Mouse (Mus musculus): ENCODE data around the gene Nkx2-5. TPM values are rescaled to one million over a fixed set of nuclear protein-coding genes. Genes with fewer than 3 reads are reported as not detected.

Nkx2-5 gene
- polyA plus RNA-seq, 1 experiment from 2014 or later = not detected

DNA sequence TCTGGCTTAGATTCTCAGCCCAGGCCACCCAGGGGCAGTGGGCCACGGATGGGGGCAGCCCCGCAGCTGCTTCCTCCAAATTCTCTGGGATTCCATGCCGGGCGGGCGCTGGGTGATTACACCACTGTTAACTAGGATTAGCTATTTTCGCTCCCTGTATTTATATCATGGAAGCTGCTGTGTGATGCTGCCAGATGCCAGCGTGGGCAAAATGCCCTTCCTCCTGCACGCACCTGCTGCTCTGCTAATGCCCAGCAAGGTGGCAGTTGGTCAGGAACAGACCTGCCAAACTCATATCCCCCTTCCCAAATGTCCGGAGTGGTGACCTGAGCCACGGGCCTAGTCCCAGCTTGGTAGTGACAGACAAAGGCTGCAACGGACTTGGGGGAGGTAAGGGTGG is 29.7 kb upstream of the Nkx2-5 start:
- Histone ChIP-seq H3K36me3 (no peaks in the 10 kb centered on the region), H3K27me3 (no peaks in the 10 kb centered on the region), H3K4me3 (no peak overlapping the region), H3K9ac (no peak overlapping the region), H3K27ac (no peak overlapping the region), H3K9me3 (no peaks in the 10 kb centered on the region), H3K4me1 (no peaks in the 10 kb centered on the region), H3K4me2 (no peak overlapping the region)
- no peak for ATAC-seq (ENCODE audit: insufficient number of reproducible peaks, low FRiP score, low TSS enrichment, low read depth)
- 71% methylated on average over 11 of the region's 11 CpGs for WGBS

- no peaks in the 10 kb centered on the region for H3K9me3 ChIP-seq
- H3K27me3 ChIP-seq = 0 out of 2 replicates have a peak, but pooled peaks cover 5% of the 10 kb centered on the region
- H3K4me3 ChIP-seq = no peak overlapping the region
- H3K36me3 ChIP-seq = no peaks in the 10 kb centered on the region
- H3K4me1 ChIP-seq = 0 out of 2 replicates have a peak, but pooled peaks cover 2% of the 10 kb centered on the region
- no peak for ATAC-seq (ENCODE audit: insufficient number of reproducible peaks, low FRiP score, low TSS enrichment, low read depth)
- no peak overlapping the region for H3K27ac ChIP-seq
- H3K9ac ChIP-seq = no peak overlapping the region
- no peak overlapping the region for H3K4me2 ChIP-seq
- WGBS = 65% methylated on average over 8 of the region's 8 CpGs
Measured at GRCm38 (mm10) chr17:26873502-26873901, 28.7 kb upstream of the Nkx2-5 start.

DNA sequence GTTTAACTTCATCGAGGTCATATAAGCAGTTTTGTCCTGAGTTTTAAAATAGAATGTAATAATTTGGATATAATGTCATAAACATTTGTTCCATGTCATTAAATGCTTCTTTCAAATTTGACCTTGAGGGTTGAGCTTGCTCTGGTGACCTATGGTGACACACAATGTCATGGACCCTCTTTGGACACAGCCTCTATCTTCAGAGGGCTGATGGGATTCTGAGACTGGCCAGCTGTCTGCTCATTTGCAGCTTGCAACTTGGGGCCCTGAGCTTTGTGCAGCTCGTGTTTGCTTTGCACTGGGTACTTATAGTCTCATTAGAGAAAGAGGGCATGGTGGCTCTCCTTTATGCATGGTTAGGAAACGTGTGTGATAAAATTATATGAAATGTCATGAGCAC is 28.1 kb upstream of the Nkx2-5 start:
- 67% methylated on average over 3 of the region's 3 CpGs for WGBS
- no peak for ATAC-seq (ENCODE audit: insufficient number of reproducible peaks, low FRiP score, low TSS enrichment, low read depth)
- Histone ChIP-seq H3K4me2 (no peak overlapping the region), H3K4me3 (no peak overlapping the region), H3K4me1 (0 out of 2 replicates have a peak, but pooled peaks cover 3% of the 10 kb centered on the region), H3K27ac (no peak overlapping the region), H3K36me3 (no peaks in the 10 kb centered on the region), H3K9ac (no peak overlapping the region), H3K9me3 (no peaks in the 10 kb centered on the region), H3K27me3 (0 out of 2 replicates have a peak, but pooled peaks cover 6% of the 10 kb centered on the region)

GRCm38 (mm10) chr17:26868756-26869155 is 23.9 kb upstream of the Nkx2-5 start:
- ATAC-seq (ENCODE audit: insufficient number of reproducible peaks, low FRiP score, low TSS enrichment, low read depth) = no peak
- WGBS = 33% methylated on average over 5 of the region's 5 CpGs

GRCm38 (mm10) chr17:26865156-26865555 is 20.3 kb upstream of the Nkx2-5 start:
- Histone ChIP-seq H3K9ac (no peak overlapping the region), H3K4me2 (no peak overlapping the region), H3K4me1 (0 out of 2 replicates have a peak, but pooled peaks cover 3% of the 10 kb centered on the region), H3K27ac (no peak overlapping the region), H3K9me3 (no peaks in the 10 kb centered on the region; the same call in 1 of the 2 replicates), H3K27me3 (peaks cover 26% of the 10 kb centered on the region), H3K36me3 (no peaks in the 10 kb centered on the region), H3K4me3 (no peak overlapping the region)
- ATAC-seq (ENCODE audit: insufficient number of reproducible peaks, low FRiP score, low TSS enrichment, low read depth) = no peak
- WGBS = 66% methylated on average over 6 of the region's 6 CpGs

More at GRCm38 (mm10) chr17:26868756-26869155, 23.9 kb upstream of the Nkx2-5 start:
- Histone ChIP-seq H3K9me3 (no peaks in the 10 kb centered on the region), H3K36me3 (no peaks in the 10 kb centered on the region), H3K4me1 (0 out of 2 replicates have a peak, but pooled peaks cover 3% of the 10 kb centered on the region), H3K27me3 (peaks cover 6% of the 10 kb centered on the region; the same call in 1 of the 2 replicates), H3K4me2 (no peak overlapping the region), H3K4me3 (no peak overlapping the region), H3K9ac (no peak overlapping the region), H3K27ac (no peak overlapping the region)

- no peak overlapping the region for H3K27ac ChIP-seq
- no peak overlapping the region for H3K9ac ChIP-seq
- no peaks in the 10 kb centered on the region for H3K36me3 ChIP-seq
- H3K4me1 ChIP-seq = 0 out of 2 replicates have a peak, but pooled peaks cover 3% of the 10 kb centered on the region
- peaks cover 33% of the 10 kb centered on the region for H3K27me3 ChIP-seq
- no peak overlapping the region for H3K4me3 ChIP-seq
- no peaks in the 10 kb centered on the region; the same call in 1 of the 2 replicates for H3K9me3 ChIP-seq
- no peak for ATAC-seq (ENCODE audit: insufficient number of reproducible peaks, low FRiP score, low TSS enrichment, low read depth)
- WGBS = 52% methylated on average over 5 of the region's 5 CpGs
- no peak overlapping the region for H3K4me2 ChIP-seq
Measured at GRCm38 (mm10) chr17:26864343-26864742, 19.5 kb upstream of the Nkx2-5 start.

DNA sequence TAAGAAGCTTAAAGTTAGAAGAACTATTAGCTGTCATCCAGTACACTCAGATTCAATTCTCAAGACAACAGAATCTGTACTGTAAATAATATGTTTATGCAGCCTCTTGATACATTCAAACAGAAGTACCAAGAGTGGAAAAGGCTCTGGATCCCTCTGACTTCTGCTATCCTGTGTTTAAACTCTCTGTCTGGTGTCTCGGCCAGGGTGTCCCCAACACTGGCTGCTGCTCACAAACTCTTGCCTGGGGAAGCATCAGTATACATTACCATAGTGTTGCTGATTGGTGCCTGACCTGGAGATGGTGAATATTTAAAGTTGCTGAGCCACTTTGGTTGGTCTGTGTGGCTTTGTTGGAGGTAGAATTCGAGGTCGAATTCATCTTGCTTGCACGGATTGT is 17.0 kb upstream of the Nkx2-5 start:
- Histone ChIP-seq H3K9ac (no peak overlapping the region), H3K27ac (no peak overlapping the region), H3K4me2 (no peak overlapping the region), H3K27me3 (peaks cover 48% of the 10 kb centered on the region), H3K36me3 (no peaks in the 10 kb centered on the region), H3K9me3 (no peaks in the 10 kb centered on the region; the same call in 1 of the 2 replicates), H3K4me1 (no peaks in the 10 kb centered on the region), H3K4me3 (no peak overlapping the region)
- WGBS = 55% methylated on average over 4 of the region's 4 CpGs
- ATAC-seq (ENCODE audit: insufficient number of reproducible peaks, low FRiP score, low TSS enrichment, low read depth) = no peak

DNA sequence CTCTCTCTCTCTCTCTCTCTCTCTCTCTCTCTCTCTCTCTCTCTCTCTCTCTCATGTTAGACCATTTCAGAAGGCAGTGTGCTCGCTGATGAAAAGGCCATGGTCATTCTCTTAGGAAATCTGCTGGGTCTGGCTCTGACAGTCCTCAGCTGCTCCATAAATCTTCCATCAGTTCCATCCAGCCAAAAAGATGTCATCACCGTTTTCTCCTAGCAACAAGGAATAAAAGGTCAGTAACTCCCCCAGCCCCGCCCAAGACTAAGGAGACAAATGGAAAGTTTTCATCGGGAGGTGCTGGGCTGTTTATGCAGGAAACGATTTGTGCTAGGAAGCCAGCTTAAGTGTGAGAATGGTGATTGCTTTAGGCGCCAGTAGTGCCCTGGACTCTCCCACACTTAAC is 16.6 kb upstream of the Nkx2-5 start:
- H3K36me3 ChIP-seq = no peaks in the 10 kb centered on the region
- no peak overlapping the region for H3K27ac ChIP-seq
- H3K27me3 ChIP-seq = peaks cover 52% of the 10 kb centered on the region
- no peak overlapping the region for H3K9ac ChIP-seq
- no peaks in the 10 kb centered on the region; the same call in 1 of the 2 replicates for H3K9me3 ChIP-seq
- 9% methylated on average over 6 of the region's 6 CpGs for WGBS
- no peak overlapping the region for H3K4me2 ChIP-seq
- peak; percentile 40; the same call in 1 of the 2 replicates for ATAC-seq (ENCODE audit: insufficient number of reproducible peaks, low FRiP score, low TSS enrichment, low read depth)
- no peaks in the 10 kb centered on the region for H3K4me1 ChIP-seq
- no peak overlapping the region for H3K4me3 ChIP-seq

DNA sequence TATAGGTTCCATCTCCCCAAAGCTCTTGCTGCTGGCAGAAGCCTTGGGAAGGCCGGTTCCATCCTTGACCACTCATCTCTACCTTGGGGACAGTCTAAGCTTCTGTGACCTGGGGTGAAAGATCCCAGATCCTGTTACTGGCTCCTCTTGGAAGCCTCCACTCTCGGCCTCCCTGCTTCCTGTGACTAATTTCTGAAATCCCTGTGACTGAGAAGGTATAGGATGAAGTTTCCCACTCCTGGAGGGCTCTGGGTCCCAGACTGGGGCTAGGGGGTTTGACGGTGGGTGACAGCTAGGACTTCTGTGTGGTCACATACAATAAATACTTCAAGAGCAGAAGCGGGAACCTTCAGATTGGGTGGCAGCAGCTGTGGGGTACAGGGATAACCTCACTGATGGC is 16.1 kb upstream of the Nkx2-5 start:
- H3K9me3 ChIP-seq = no peaks in the 10 kb centered on the region; the same call in 1 of the 2 replicates
- no peak overlapping the region for H3K9ac ChIP-seq
- peaks cover 57% of the 10 kb centered on the region for H3K27me3 ChIP-seq
- H3K4me3 ChIP-seq = no peak overlapping the region
- ATAC-seq (ENCODE audit: insufficient number of reproducible peaks, low FRiP score, low TSS enrichment, low read depth) = no peak
- no peaks in the 10 kb centered on the region for H3K36me3 ChIP-seq
- WGBS = 32% methylated on average over 4 of the region's 4 CpGs
- no peak overlapping the region for H3K4me2 ChIP-seq
- no peaks in the 10 kb centered on the region for H3K4me1 ChIP-seq
- H3K27ac ChIP-seq = no peak overlapping the region

DNA sequence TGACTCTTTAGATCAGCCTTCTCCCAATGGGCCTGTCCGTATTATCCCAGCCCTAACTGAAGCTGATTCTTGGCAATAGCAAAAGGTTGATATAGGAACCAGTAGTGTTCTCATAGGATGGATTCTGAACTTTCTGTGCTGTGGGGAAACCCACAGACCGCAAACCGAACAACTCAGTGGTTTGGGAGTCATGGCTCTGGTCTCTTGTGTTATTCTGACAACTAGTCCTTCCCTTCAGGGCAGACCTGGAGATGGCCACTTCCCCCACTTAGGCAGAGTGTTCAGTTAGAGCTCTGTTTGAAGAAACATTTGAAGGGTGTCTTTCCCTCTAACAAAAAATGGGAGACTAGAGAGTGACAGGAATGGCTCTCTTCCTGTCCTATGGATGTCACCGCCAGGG is 7.5 kb upstream of the Nkx2-5 start:
- Histone ChIP-seq H3K27me3 (peaks cover 85% of the 10 kb centered on the region), H3K4me2 (no peak overlapping the region), H3K4me1 (peaks cover 16% of the 10 kb centered on the region), H3K9me3 (no peaks in the 10 kb centered on the region), H3K4me3 (no peak overlapping the region), H3K27ac (no peak overlapping the region), H3K36me3 (no peaks in the 10 kb centered on the region), H3K9ac (no peak overlapping the region)
- 6% methylated on average over 4 of the region's 4 CpGs for WGBS
- no peak for ATAC-seq (ENCODE audit: insufficient number of reproducible peaks, low FRiP score, low TSS enrichment, low read depth)

- peaks cover 16% of the 10 kb centered on the region for H3K4me1 ChIP-seq
- 8% methylated on average over 8 of the region's 8 CpGs for WGBS
- no peaks in the 10 kb centered on the region for H3K9me3 ChIP-seq
- no peak for ATAC-seq (ENCODE audit: insufficient number of reproducible peaks, low FRiP score, low TSS enrichment, low read depth)
- peaks cover 82% of the 10 kb centered on the region for H3K27me3 ChIP-seq
- H3K4me2 ChIP-seq = peak overlapping the region; percentile 43; the same call in 1 of the 2 replicates
- no peak overlapping the region for H3K27ac ChIP-seq
- no peak overlapping the region for H3K9ac ChIP-seq
- H3K4me3 ChIP-seq = peak overlapping the region; percentile 28
- H3K36me3 ChIP-seq = no peaks in the 10 kb centered on the region
Measured at GRCm38 (mm10) chr17:26851136-26851460, 6.3 kb upstream of the Nkx2-5 start.

- Histone ChIP-seq H3K27me3 (peaks cover 81% of the 10 kb centered on the region), H3K4me1 (peaks cover 16% of the 10 kb centered on the region), H3K36me3 (no peaks in the 10 kb centered on the region), H3K9ac (no peak overlapping the region), H3K9me3 (no peaks in the 10 kb centered on the region), H3K4me3 (peak overlapping the region; percentile 28), H3K4me2 (peak overlapping the region; percentile 43), H3K27ac (no peak overlapping the region)
- under 1% methylated on average over 48 of the region's 48 CpGs for WGBS
- ATAC-seq (ENCODE audit: insufficient number of reproducible peaks, low FRiP score, low TSS enrichment, low read depth) = no peak
Measured at GRCm38 (mm10) chr17:26850358-26851135, 5.7 kb upstream of the Nkx2-5 start.

Measured in limb, embryonic 15.5 days (tissue).